Mouse (Mus musculus): ENCODE measurements around the gene Acox3. TPM values are rescaled to one million over a fixed set of nuclear protein-coding genes. Genes with fewer than 3 reads are reported as not detected.

Acox3 gene
- polyA plus RNA-seq (2017; shearing (Covaris generic)) = 48.4 TPM

DNA sequence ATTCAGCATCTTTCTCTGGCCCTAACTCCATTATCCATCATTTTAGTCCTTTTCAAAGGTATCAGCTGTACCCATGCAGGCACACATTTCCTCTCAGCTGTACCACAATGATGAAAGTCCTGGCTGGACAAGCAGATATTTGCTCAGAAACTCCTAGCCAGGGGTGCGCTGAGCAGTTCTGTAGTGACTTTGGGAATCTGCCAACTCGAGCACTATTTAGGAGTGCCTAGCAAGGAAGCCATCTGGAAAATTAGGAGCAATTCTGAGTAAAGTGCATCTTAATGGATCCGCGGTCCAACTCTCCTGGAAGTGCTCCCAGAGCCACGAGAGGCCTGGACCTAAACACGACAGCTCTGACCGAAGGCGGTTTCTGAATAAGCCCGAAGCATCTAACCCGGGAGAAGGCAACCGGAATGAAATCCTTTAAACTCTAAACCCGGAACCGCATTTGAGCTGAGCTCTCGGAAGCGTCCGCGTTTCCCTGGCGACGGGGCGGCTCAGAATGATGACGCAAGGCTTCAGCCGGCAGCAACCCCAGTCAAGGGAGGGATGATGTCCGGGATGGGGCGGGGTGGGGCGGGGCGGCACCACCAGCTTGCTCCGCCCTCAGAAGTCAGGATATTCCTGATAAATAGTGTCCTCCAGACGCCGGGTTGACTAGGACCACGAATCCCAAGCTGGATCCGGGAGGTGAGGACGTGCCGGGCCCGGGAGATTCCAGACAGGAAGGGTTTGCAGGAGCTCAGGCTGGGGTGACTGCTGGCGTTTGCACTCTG, at the start of gene Acox3:
Gene Acox3 (plus strand): TSS at position 596 of the 776 bp plus-strand sequence.

DNA sequence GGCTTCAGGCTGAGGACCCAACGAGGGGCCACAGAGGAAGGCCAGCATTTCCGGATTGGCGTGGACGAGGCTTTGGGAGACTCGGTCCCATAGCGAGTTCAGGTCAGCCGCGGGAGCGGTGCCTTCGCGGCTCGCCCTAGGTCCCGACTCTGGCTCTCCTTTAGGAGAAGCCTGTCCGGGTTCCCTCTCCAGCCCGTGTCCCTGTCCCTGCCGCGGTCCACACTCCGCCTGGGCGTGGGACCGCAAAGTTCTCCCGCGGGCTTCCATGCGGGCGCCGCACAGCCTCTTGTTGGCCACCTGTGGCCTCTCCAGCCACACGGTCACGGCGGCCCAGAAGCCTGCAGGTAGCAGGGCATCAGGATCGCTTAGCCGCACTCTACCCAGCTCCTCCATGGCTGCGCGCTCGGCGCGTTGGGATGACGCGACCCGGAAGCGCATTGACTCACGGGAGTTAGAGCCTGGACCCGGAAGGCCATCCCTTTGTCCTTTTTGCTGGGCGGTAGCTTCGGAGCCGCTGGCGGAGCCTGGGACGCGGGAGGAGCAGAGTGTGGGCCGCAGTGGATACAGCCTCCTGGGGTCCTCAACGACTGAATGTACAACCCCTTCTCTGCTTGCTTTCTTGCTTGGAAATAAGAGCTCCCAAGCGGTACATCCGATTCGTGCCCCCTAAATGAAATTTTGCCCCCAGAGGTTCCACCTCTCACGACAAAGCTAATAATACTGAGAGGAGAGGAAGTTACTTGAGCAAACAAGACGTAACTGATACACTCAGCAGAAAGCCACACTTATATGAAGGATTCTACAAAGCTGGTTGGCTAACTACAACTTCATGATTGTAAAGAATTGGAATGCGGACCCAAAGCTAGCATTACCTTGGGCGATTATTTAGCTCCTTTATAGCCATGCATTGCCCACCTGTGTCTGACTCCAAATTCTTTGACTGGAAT, 7.9 kb upstream of the Acox3 start, which contains the start of gene Trmt44:
Gene Trmt44 (minus strand): TSS at position 418 of the 947 bp plus-strand sequence.

Other genes starting within 250 kb of the Acox3 start
- gene Hmx1, start 193.9 kb upstream of the Acox3 start, polyA plus RNA-seq (2017; shearing (Covaris generic)) = not detected
- gene Cpz, start 57.3 kb upstream of the Acox3 start, polyA plus RNA-seq (2017; shearing (Covaris generic)) = not detected
- gene Trmt44, start 8.0 kb upstream of the Acox3 start, polyA plus RNA-seq (2017; shearing (Covaris generic)) = 9.5 TPM
- gene Htra3, start 96.7 kb downstream of the Acox3 start, polyA plus RNA-seq (2017; shearing (Covaris generic)) = not detected
- 4.5 TPM for gene Sh3tc1, start 156.9 kb downstream of the Acox3 start, polyA plus RNA-seq (2017; shearing (Covaris generic))
- 5.5 TPM for gene Ablim2, start 174.8 kb downstream of the Acox3 start, polyA plus RNA-seq (2017; shearing (Covaris generic))